Mouse (Mus musculus): ENCODE results near the gene 1810049J17Rik. TPM values are rescaled to one million over a fixed set of nuclear protein-coding genes. Genes with fewer than 3 reads are reported as not detected.

1810049J17Rik gene
- polyA plus RNA-seq, 1 experiment from 2014 or later, result 0.54 TPM

- Histone ChIP-seq H3K4me3 (ENCODE audit: control insufficient read depth in 1 of 2, insufficient read depth in 1 of 2, low read depth in 1 of 2, low read length in 2 of 2) (no peak overlapping the region), H3K9ac (ENCODE audit: low read length) (no peak overlapping the region), H3K4me2 (ENCODE audit: low read length) (no peak overlapping the region), H3K4me1 (ENCODE audit: control insufficient read depth in 2 of 2, insufficient read depth in 2 of 2, low read length in 2 of 2) (0 out of 4 replicates have a peak, but pooled peaks cover 0 to 3% of the 10 kb centered on the region in 2 experiments), H3K9me3 (ENCODE audit: control insufficient read depth, low read length) (no peaks in the 10 kb centered on the region), H3K36me3 (ENCODE audit: control insufficient read depth, insufficient read depth, low read length) (no peaks in the 10 kb centered on the region), H3K27me3 (ENCODE audit: control insufficient read depth, insufficient read depth, low read length) (no peaks in the 10 kb centered on the region), H3K27ac (replicated peaks in 1 of 2; ENCODE audit: control insufficient read depth in 1 of 2, insufficient read depth in 1 of 2, low read depth in 2 of 2, low read length in 2 of 2) (no peak overlapping the region)
- ATAC-seq (ENCODE audit: insufficient number of reproducible peaks, insufficient read depth, low FRiP score, low read depth), result no peak
- 68% methylated on average over 5 of the region's 5 CpGs for WGBS
Observed at GRCm38 (mm10) chr15:12317290-12317689, 4.4 kb downstream of the 1810049J17Rik start.

- WGBS, result 62% methylated on average over 2 of the region's 2 CpGs
- ATAC-seq (ENCODE audit: insufficient number of reproducible peaks, insufficient read depth, low FRiP score, low read depth), result no peak
- H3K9ac ChIP-seq (ENCODE audit: low read length), result no peak overlapping the region
- H3K4me2 ChIP-seq (ENCODE audit: low read length), result no peak overlapping the region
- 0 out of 4 replicates have a peak, but pooled peaks cover 0 to 3% of the 10 kb centered on the region in 2 experiments for H3K4me1 ChIP-seq (ENCODE audit: control insufficient read depth in 2 of 2, insufficient read depth in 2 of 2, low read length in 2 of 2)
- H3K36me3 ChIP-seq (ENCODE audit: control insufficient read depth, insufficient read depth, low read length), result no peaks in the 10 kb centered on the region
- no peaks in the 10 kb centered on the region for H3K9me3 ChIP-seq (ENCODE audit: control insufficient read depth, low read length)
- no peaks in the 10 kb centered on the region for H3K27me3 ChIP-seq (ENCODE audit: control insufficient read depth, insufficient read depth, low read length)
- H3K27ac ChIP-seq (replicated peaks in 1 of 2; ENCODE audit: control insufficient read depth in 1 of 2, insufficient read depth in 1 of 2, low read depth in 2 of 2, low read length in 2 of 2), result no peak overlapping the region
- H3K4me3 ChIP-seq (ENCODE audit: control insufficient read depth in 1 of 2, insufficient read depth in 1 of 2, low read depth in 1 of 2, low read length in 2 of 2), result no peak overlapping the region
Observed at GRCm38 (mm10) chr15:12315996-12316395, 5.7 kb downstream of the 1810049J17Rik start.

- no peaks in the 10 kb centered on the region for H3K4me1 ChIP-seq (ENCODE audit: control insufficient read depth in 2 of 2, insufficient read depth in 2 of 2, low read length in 2 of 2)
- no peaks in the 10 kb centered on the region for H3K27me3 ChIP-seq (ENCODE audit: control insufficient read depth, insufficient read depth, low read length)
- H3K4me3 ChIP-seq (ENCODE audit: control insufficient read depth in 1 of 2, insufficient read depth in 1 of 2, low read depth in 1 of 2, low read length in 2 of 2), result no peak overlapping the region
- no peak for ATAC-seq (ENCODE audit: insufficient number of reproducible peaks, insufficient read depth, low FRiP score, low read depth)
- no peak overlapping the region for H3K9ac ChIP-seq (ENCODE audit: low read length)
- WGBS, result 82% methylated on average over 5 of the region's 5 CpGs
- H3K36me3 ChIP-seq (ENCODE audit: control insufficient read depth, insufficient read depth, low read length), result no peaks in the 10 kb centered on the region
- H3K27ac ChIP-seq (replicated peaks in 1 of 2; ENCODE audit: control insufficient read depth in 1 of 2, insufficient read depth in 1 of 2, low read depth in 2 of 2, low read length in 2 of 2), result no peak overlapping the region
- H3K4me2 ChIP-seq (ENCODE audit: low read length), result no peak overlapping the region
- no peaks in the 10 kb centered on the region for H3K9me3 ChIP-seq (ENCODE audit: control insufficient read depth, low read length)
Observed at GRCm38 (mm10) chr15:12314584-12314983, 7.1 kb downstream of the 1810049J17Rik start.

GRCm38 (mm10) chr15:12313255-12313654, 8.4 kb downstream of the 1810049J17Rik start:
- Histone ChIP-seq H3K4me2 (ENCODE audit: low read length) (no peak overlapping the region), H3K9ac (ENCODE audit: low read length) (no peak overlapping the region), H3K4me3 (ENCODE audit: control insufficient read depth in 1 of 2, insufficient read depth in 1 of 2, low read depth in 1 of 2, low read length in 2 of 2) (no peak overlapping the region), H3K27me3 (ENCODE audit: control insufficient read depth, insufficient read depth, low read length) (no peaks in the 10 kb centered on the region), H3K27ac (replicated peaks in 1 of 2; ENCODE audit: control insufficient read depth in 1 of 2, insufficient read depth in 1 of 2, low read depth in 2 of 2, low read length in 2 of 2) (no peak overlapping the region), H3K36me3 (ENCODE audit: control insufficient read depth, insufficient read depth, low read length) (no peaks in the 10 kb centered on the region), H3K9me3 (ENCODE audit: control insufficient read depth, low read length) (no peaks in the 10 kb centered on the region), H3K4me1 (ENCODE audit: control insufficient read depth in 2 of 2, insufficient read depth in 2 of 2, low read length in 2 of 2) (no peaks in the 10 kb centered on the region)
- WGBS, result 22% methylated on average over 1 of the region's 1 CpGs
- no peak for ATAC-seq (ENCODE audit: insufficient number of reproducible peaks, insufficient read depth, low FRiP score, low read depth)

- no peaks in the 10 kb centered on the region for H3K9me3 ChIP-seq (ENCODE audit: control insufficient read depth, low read length)
- H3K27ac ChIP-seq (replicated peaks in 1 of 2; ENCODE audit: control insufficient read depth in 1 of 2, insufficient read depth in 1 of 2, low read depth in 2 of 2, low read length in 2 of 2), result no peak overlapping the region
- no peak overlapping the region for H3K9ac ChIP-seq (ENCODE audit: low read length)
- no peaks in the 10 kb centered on the region for H3K27me3 ChIP-seq (ENCODE audit: control insufficient read depth, insufficient read depth, low read length)
- H3K36me3 ChIP-seq (ENCODE audit: control insufficient read depth, insufficient read depth, low read length), result no peaks in the 10 kb centered on the region
- H3K4me3 ChIP-seq (ENCODE audit: control insufficient read depth in 1 of 2, insufficient read depth in 1 of 2, low read depth in 1 of 2, low read length in 2 of 2), result no peak overlapping the region
- WGBS, result 87% methylated on average over 7 of the region's 7 CpGs
- H3K4me2 ChIP-seq (ENCODE audit: low read length), result no peak overlapping the region
- peaks cover under 1 to 2% of the 10 kb centered on the region in 2 experiments; a peak in 2 of 4 replicates for H3K4me1 ChIP-seq (ENCODE audit: control insufficient read depth in 2 of 2, insufficient read depth in 2 of 2, low read length in 2 of 2)
- no peak for ATAC-seq (ENCODE audit: insufficient number of reproducible peaks, insufficient read depth, low FRiP score, low read depth)
Observed at GRCm38 (mm10) chr15:12311465-12311864, 10.2 kb downstream of the 1810049J17Rik start.

GRCm38 (mm10) chr15:12310676-12311075, 11.0 kb downstream of the 1810049J17Rik start:
- ATAC-seq (ENCODE audit: insufficient number of reproducible peaks, insufficient read depth, low FRiP score, low read depth), result no peak
- H3K36me3 ChIP-seq (ENCODE audit: control insufficient read depth, insufficient read depth, low read length), result no peaks in the 10 kb centered on the region
- H3K4me3 ChIP-seq (ENCODE audit: control insufficient read depth in 1 of 2, insufficient read depth in 1 of 2, low read depth in 1 of 2, low read length in 2 of 2), result no peak overlapping the region
- WGBS, result 80% methylated on average over 4 of the region's 4 CpGs
- H3K4me2 ChIP-seq (ENCODE audit: low read length), result no peak overlapping the region
- no peaks in the 10 kb centered on the region for H3K27me3 ChIP-seq (ENCODE audit: control insufficient read depth, insufficient read depth, low read length)
- H3K4me1 ChIP-seq (ENCODE audit: control insufficient read depth in 2 of 2, insufficient read depth in 2 of 2, low read length in 2 of 2), result peaks cover 3% of the 10 kb centered on the region in 2 experiments; a peak in 2 of 4 replicates
- H3K27ac ChIP-seq (replicated peaks in 1 of 2; ENCODE audit: control insufficient read depth in 1 of 2, insufficient read depth in 1 of 2, low read depth in 2 of 2, low read length in 2 of 2), result no peak overlapping the region
- no peak overlapping the region for H3K9ac ChIP-seq (ENCODE audit: low read length)
- H3K9me3 ChIP-seq (ENCODE audit: control insufficient read depth, low read length), result no peaks in the 10 kb centered on the region

- H3K4me3 ChIP-seq (ENCODE audit: control insufficient read depth in 1 of 2, insufficient read depth in 1 of 2, low read depth in 1 of 2, low read length in 2 of 2), result no peak overlapping the region
- no peak for ATAC-seq (ENCODE audit: insufficient number of reproducible peaks, insufficient read depth, low FRiP score, low read depth)
- H3K27ac ChIP-seq (replicated peaks in 1 of 2; ENCODE audit: control insufficient read depth in 1 of 2, insufficient read depth in 1 of 2, low read depth in 2 of 2, low read length in 2 of 2), result no peak overlapping the region
- no peaks in the 10 kb centered on the region for H3K27me3 ChIP-seq (ENCODE audit: control insufficient read depth, insufficient read depth, low read length)
- no peak overlapping the region for H3K4me2 ChIP-seq (ENCODE audit: low read length)
- H3K36me3 ChIP-seq (ENCODE audit: control insufficient read depth, insufficient read depth, low read length), result no peaks in the 10 kb centered on the region
- H3K4me1 ChIP-seq (ENCODE audit: control insufficient read depth in 2 of 2, insufficient read depth in 2 of 2, low read length in 2 of 2), result peaks cover 3% of the 10 kb centered on the region in 2 experiments; a peak in 2 of 4 replicates
- H3K9ac ChIP-seq (ENCODE audit: low read length), result no peak overlapping the region
- no peaks in the 10 kb centered on the region for H3K9me3 ChIP-seq (ENCODE audit: control insufficient read depth, low read length)
- 87% methylated on average over 5 of the region's 5 CpGs for WGBS
Observed at GRCm38 (mm10) chr15:12308539-12308938, 13.2 kb downstream of the 1810049J17Rik start.

- no peak for ATAC-seq (ENCODE audit: insufficient number of reproducible peaks, insufficient read depth, low FRiP score, low read depth)
- Histone ChIP-seq H3K27me3 (ENCODE audit: control insufficient read depth, insufficient read depth, low read length) (no peaks in the 10 kb centered on the region), H3K9ac (ENCODE audit: low read length) (no peak overlapping the region), H3K4me3 (ENCODE audit: control insufficient read depth in 1 of 2, insufficient read depth in 1 of 2, low read depth in 1 of 2, low read length in 2 of 2) (no peak overlapping the region), H3K4me1 (ENCODE audit: control insufficient read depth in 2 of 2, insufficient read depth in 2 of 2, low read length in 2 of 2) (peaks cover 3% of the 10 kb centered on the region in 2 experiments; a peak in 2 of 4 replicates), H3K36me3 (ENCODE audit: control insufficient read depth, insufficient read depth, low read length) (no peaks in the 10 kb centered on the region), H3K4me2 (ENCODE audit: low read length) (no peak overlapping the region), H3K27ac (replicated peaks in 1 of 2; ENCODE audit: control insufficient read depth in 1 of 2, insufficient read depth in 1 of 2, low read depth in 2 of 2, low read length in 2 of 2) (no peak overlapping the region), H3K9me3 (ENCODE audit: control insufficient read depth, low read length) (no peaks in the 10 kb centered on the region)
- 70% methylated on average over 4 of the region's 4 CpGs for WGBS
Observed at GRCm38 (mm10) chr15:12307114-12307513, 14.6 kb downstream of the 1810049J17Rik start.
